Mouse (Mus musculus) myocyte (in vitro differentiated cells): ENCODE results near the gene Gm10645.

Source experiments
- E2F4 ChIP-seq: IDR thresholded peaks from one replicate; pipeline ENCODE4 v1.6.1; 2011; ENCODE audit warnings: mild to moderate bottlenecking, control low read depth, moderate library complexity; ENCODE audit not compliant: insufficient read depth
- POLR2A ChIP-seq: IDR thresholded peaks from one replicate; pipeline ENCODE4 v1.6.1; 2011; ENCODE audit warnings: low read depth, mild to moderate bottlenecking, control low read depth, moderate library complexity; ENCODE audit not compliant: insufficient read length
- USF1 ChIP-seq: IDR thresholded peaks from one replicate; pipeline ENCODE4 v1.6.1; 2011; ENCODE audit warnings: low read depth, mild to moderate bottlenecking, control low read depth, moderate library complexity

DNA sequence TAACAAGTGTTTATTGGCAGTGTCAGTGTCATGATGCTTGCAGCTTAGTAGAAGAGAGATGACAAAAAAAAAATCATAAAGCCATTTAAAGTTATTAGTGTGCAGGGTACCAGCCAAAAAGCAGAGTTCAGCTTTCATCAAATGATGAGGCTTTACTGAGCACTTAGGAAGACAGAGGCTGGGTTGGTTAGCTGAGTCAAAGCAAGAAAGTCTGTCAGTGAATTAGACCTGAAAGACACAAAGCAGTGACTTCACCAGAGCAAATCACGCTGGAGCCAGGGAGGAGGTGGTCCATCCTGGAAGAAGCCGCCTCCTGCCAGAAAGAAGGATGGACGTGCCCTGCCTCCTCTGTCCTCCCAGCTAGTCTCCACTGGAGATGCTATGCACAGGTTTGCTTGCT lies 2.0 kb upstream of the Gm10645 start:
- no peak for TF ChIP-seq POLR2A
- TF ChIP-seq USF1 = no peak
- TF ChIP-seq E2F4 = no peak
